Mouse (Mus musculus): ENCODE data around the gene Mpi. TPM values are rescaled to one million over a fixed set of nuclear protein-coding genes. Genes with fewer than 3 reads are reported as not detected.

Mpi gene
- polyA plus RNA-seq, 1 experiment from 2014 or later, result 80.5 TPM

GRCm38 (mm10) chr9:57537728-57538181 is 14.8 kb downstream of the Mpi start:
- H3K9me3 ChIP-seq (ENCODE audit: control insufficient read depth, low read length), result no peaks in the 10 kb centered on the region
- peak overlapping the region; percentile 68 for H3K4me3 ChIP-seq (ENCODE audit: low read length)
- H3K27me3 ChIP-seq (replicated peaks; ENCODE audit: control insufficient read depth, insufficient read depth, low read length), result no peaks in the 10 kb centered on the region
- H3K9ac ChIP-seq (ENCODE audit: low read depth, low read length), result peak overlapping the region; percentile 84
- H3K36me3 ChIP-seq (ENCODE audit: control insufficient read depth, insufficient read depth, low read length), result peaks cover 10% of the 10 kb centered on the region; the same call in 1 of the 2 replicates
- under 1% methylated on average over 23 of the region's 24 CpGs for WGBS
- H3K4me2 ChIP-seq (ENCODE audit: low read length), result peak overlapping the region; percentile 54
- peak; percentile 76 for ATAC-seq
- peak overlapping the region; percentile 87 for H3K27ac ChIP-seq (ENCODE audit: low read depth, low read length)
- H3K4me1 ChIP-seq (ENCODE audit: control insufficient read depth, insufficient read depth, low read depth, low read length), result peaks cover 16% of the 10 kb centered on the region

GRCm38 (mm10) chr9:57537044-57537727 is 15.4 kb downstream of the Mpi start, which contains the start of gene Fam219b:
Gene Fam219b (plus strand): TSS chr9:57537528.
- peaks cover 8% of the 10 kb centered on the region; the same call in 1 of the 2 replicates for H3K36me3 ChIP-seq (ENCODE audit: control insufficient read depth, insufficient read depth, low read length)
- H3K9me3 ChIP-seq (ENCODE audit: control insufficient read depth, low read length), result no peaks in the 10 kb centered on the region
- peak within 1 kb of the TSS; percentile 87 for H3K27ac ChIP-seq (ENCODE audit: low read depth, low read length)
- under 1% methylated on average over 45 of the region's 45 CpGs for WGBS
- peak within 1 kb of the TSS; percentile 84 for H3K9ac ChIP-seq (ENCODE audit: low read depth, low read length)
- H3K27me3 ChIP-seq (replicated peaks; ENCODE audit: control insufficient read depth, insufficient read depth, low read length), result no peaks in the 10 kb centered on the region
- peaks cover 16% of the 10 kb centered on the region for H3K4me1 ChIP-seq (ENCODE audit: control insufficient read depth, insufficient read depth, low read depth, low read length)
- H3K4me2 ChIP-seq (ENCODE audit: low read length), result peak within 1 kb of the TSS; percentile 54
- peak; percentile 93 for ATAC-seq
- peak within 1 kb of the TSS; percentile 68 for H3K4me3 ChIP-seq (ENCODE audit: low read length)

GRCm38 (mm10) chr9:57536362-57536761 is 16.2 kb downstream of the Mpi start:
- no peaks in the 10 kb centered on the region for H3K9me3 ChIP-seq (ENCODE audit: control insufficient read depth, low read length)
- H3K9ac ChIP-seq (ENCODE audit: low read depth, low read length), result no peak overlapping the region
- WGBS, result 90% methylated on average over 5 of the region's 5 CpGs
- H3K4me2 ChIP-seq (ENCODE audit: low read length), result peak overlapping the region; percentile 54
- peaks cover 14% of the 10 kb centered on the region for H3K4me1 ChIP-seq (ENCODE audit: control insufficient read depth, insufficient read depth, low read depth, low read length)
- H3K4me3 ChIP-seq (ENCODE audit: low read length), result no peak overlapping the region
- H3K27ac ChIP-seq (ENCODE audit: low read depth, low read length), result no peak overlapping the region
- no peak for ATAC-seq
- no peaks in the 10 kb centered on the region for H3K27me3 ChIP-seq (replicated peaks; ENCODE audit: control insufficient read depth, insufficient read depth, low read length)
- H3K36me3 ChIP-seq (ENCODE audit: control insufficient read depth, insufficient read depth, low read length), result peaks cover 15% of the 10 kb centered on the region; the same call in 1 of the 2 replicates

GRCm38 (mm10) chr9:57531946-57532345 is 20.6 kb downstream of the Mpi start:
- H3K9me3 ChIP-seq (ENCODE audit: control insufficient read depth, low read length), result no peaks in the 10 kb centered on the region
- no peak overlapping the region for H3K4me3 ChIP-seq (ENCODE audit: low read length)
- peaks cover 4% of the 10 kb centered on the region for H3K4me1 ChIP-seq (ENCODE audit: control insufficient read depth, insufficient read depth, low read depth, low read length)
- H3K27me3 ChIP-seq (replicated peaks; ENCODE audit: control insufficient read depth, insufficient read depth, low read length), result no peaks in the 10 kb centered on the region
- no peak overlapping the region for H3K4me2 ChIP-seq (ENCODE audit: low read length)
- 82% methylated on average over 1 of the region's 1 CpGs for WGBS
- peaks cover 12% of the 10 kb centered on the region; the same call in 1 of the 2 replicates for H3K36me3 ChIP-seq (ENCODE audit: control insufficient read depth, insufficient read depth, low read length)
- no peak overlapping the region for H3K9ac ChIP-seq (ENCODE audit: low read depth, low read length)
- ATAC-seq, result no peak
- no peak overlapping the region for H3K27ac ChIP-seq (ENCODE audit: low read depth, low read length)

- ATAC-seq, result no peak
- Histone ChIP-seq H3K36me3 (ENCODE audit: control insufficient read depth, insufficient read depth, low read length) (peaks cover 3% of the 10 kb centered on the region; the same call in 1 of the 2 replicates), H3K9ac (ENCODE audit: low read depth, low read length) (no peak overlapping the region), H3K27ac (ENCODE audit: low read depth, low read length) (no peak overlapping the region), H3K4me2 (ENCODE audit: low read length) (no peak overlapping the region), H3K4me1 (ENCODE audit: control insufficient read depth, insufficient read depth, low read depth, low read length) (peaks cover 25% of the 10 kb centered on the region), H3K9me3 (ENCODE audit: control insufficient read depth, low read length) (no peaks in the 10 kb centered on the region), H3K4me3 (ENCODE audit: low read length) (no peak overlapping the region), H3K27me3 (replicated peaks; ENCODE audit: control insufficient read depth, insufficient read depth, low read length) (no peaks in the 10 kb centered on the region)
These were observed 26.1 kb downstream of the Mpi start for GRCm38 (mm10) chr9:57526435-57526834.

GRCm38 (mm10) chr9:57525516-57525915 is 27.0 kb downstream of the Mpi start:
- WGBS, result 88% methylated on average over 2 of the region's 2 CpGs
- ATAC-seq, result no peak
- Histone ChIP-seq H3K27ac (ENCODE audit: low read depth, low read length) (no peak overlapping the region), H3K36me3 (ENCODE audit: control insufficient read depth, insufficient read depth, low read length) (no peaks in the 10 kb centered on the region; the same call in 1 of the 2 replicates), H3K4me2 (ENCODE audit: low read length) (no peak overlapping the region), H3K4me1 (ENCODE audit: control insufficient read depth, insufficient read depth, low read depth, low read length) (peaks cover 25% of the 10 kb centered on the region), H3K9me3 (ENCODE audit: control insufficient read depth, low read length) (no peaks in the 10 kb centered on the region), H3K4me3 (ENCODE audit: low read length) (no peak overlapping the region), H3K9ac (ENCODE audit: low read depth, low read length) (no peak overlapping the region), H3K27me3 (replicated peaks; ENCODE audit: control insufficient read depth, insufficient read depth, low read length) (no peaks in the 10 kb centered on the region)

GRCm38 (mm10) chr9:57524439-57524838 is 28.1 kb downstream of the Mpi start:
- no peak overlapping the region for H3K4me3 ChIP-seq (ENCODE audit: low read length)
- H3K36me3 ChIP-seq (ENCODE audit: control insufficient read depth, insufficient read depth, low read length), result no peaks in the 10 kb centered on the region
- ATAC-seq, result no peak
- no peaks in the 10 kb centered on the region for H3K27me3 ChIP-seq (replicated peaks; ENCODE audit: control insufficient read depth, insufficient read depth, low read length)
- H3K4me1 ChIP-seq (ENCODE audit: control insufficient read depth, insufficient read depth, low read depth, low read length), result peaks cover 25% of the 10 kb centered on the region
- H3K4me2 ChIP-seq (ENCODE audit: low read length), result 0 out of 2 replicates have a peak overlapping the region, but pooled peaks have one; percentile 5
- H3K27ac ChIP-seq (ENCODE audit: low read depth, low read length), result no peak overlapping the region
- no peak overlapping the region for H3K9ac ChIP-seq (ENCODE audit: low read depth, low read length)
- no peaks in the 10 kb centered on the region for H3K9me3 ChIP-seq (ENCODE audit: control insufficient read depth, low read length)

GRCm38 (mm10) chr9:57523754-57524153 is 28.8 kb downstream of the Mpi start:
- Histone ChIP-seq H3K4me2 (ENCODE audit: low read length) (0 out of 2 replicates have a peak overlapping the region, but pooled peaks have one; percentile 5), H3K9me3 (ENCODE audit: control insufficient read depth, low read length) (no peaks in the 10 kb centered on the region), H3K4me3 (ENCODE audit: low read length) (no peak overlapping the region), H3K27me3 (replicated peaks; ENCODE audit: control insufficient read depth, insufficient read depth, low read length) (no peaks in the 10 kb centered on the region), H3K9ac (ENCODE audit: low read depth, low read length) (no peak overlapping the region), H3K4me1 (ENCODE audit: control insufficient read depth, insufficient read depth, low read depth, low read length) (peaks cover 25% of the 10 kb centered on the region), H3K36me3 (ENCODE audit: control insufficient read depth, insufficient read depth, low read length) (no peaks in the 10 kb centered on the region), H3K27ac (ENCODE audit: low read depth, low read length) (no peak overlapping the region)
- no peak for ATAC-seq
- 86% methylated on average over 1 of the region's 1 CpGs for WGBS

GRCm38 (mm10) chr9:57522861-57523246 is 29.7 kb downstream of the Mpi start:
- Histone ChIP-seq H3K27ac (ENCODE audit: low read depth, low read length) (no peak overlapping the region), H3K27me3 (replicated peaks; ENCODE audit: control insufficient read depth, insufficient read depth, low read length) (no peaks in the 10 kb centered on the region), H3K9ac (ENCODE audit: low read depth, low read length) (no peak overlapping the region), H3K4me3 (ENCODE audit: low read length) (peak overlapping the region; percentile 98), H3K4me2 (ENCODE audit: low read length) (peak overlapping the region; percentile 79), H3K36me3 (ENCODE audit: control insufficient read depth, insufficient read depth, low read length) (no peaks in the 10 kb centered on the region), H3K9me3 (ENCODE audit: control insufficient read depth, low read length) (no peaks in the 10 kb centered on the region), H3K4me1 (ENCODE audit: control insufficient read depth, insufficient read depth, low read depth, low read length) (peaks cover 25% of the 10 kb centered on the region)
- ATAC-seq, result no peak
- 80% methylated on average over 4 of the region's 4 CpGs for WGBS
